Mouse (Mus musculus): ENCODE data around the gene Ppp1r14c.

- no peak for TF ChIP-seq CTCF (IDR thresholded peaks at IDR 0.05; ENCODE audit: low read depth)
- no peak for TF ChIP-seq EP300 (optimal IDR thresholded peaks at IDR 0.05)
Measured at GRCm38 (mm10) chr10:3476611-3477010, 110.8 kb downstream of the Ppp1r14c start.

Measured in stomach, postnatal 0 days (tissue).